ENCODE assay signal across 16 mouse cellular contexts in genomic region chr11:57653796-57654195, GRCm38 (mm10). TPM values are rescaled to one million over a fixed set of nuclear protein-coding genes. Genes with fewer than 3 reads are reported as not detected.
DNase-seq lines count a peak whose midpoint lies in the region; ATAC-seq and TF ChIP-seq lines count a peak whose summit lies in the region.
"Had no signal": no experiment of that assay in that cellular context is flagged by ENCODE, and none has a peak within 500 bp of the region (broad histone marks: within the 10 kb centered on the region; RNA-seq: fewer than 3 reads in every experiment).

No protein-coding gene starts in this region.

- no peak overlapping the region for H3K4me2 ChIP-seq in forebrain, embryonic 13.5 days
- peak overlapping the region; percentile 92 for H3K4me2 ChIP-seq in liver, embryonic 14.5 days (ENCODE audit: low read depth)
- H3K4me2 ChIP-seq in lung, postnatal 0 days (replicated peaks; ENCODE audit: low read depth, low read length): no peak overlapping the region
- H3K4me2 ChIP-seq: embryonic facial prominence, embryonic 13.5 days; midbrain, embryonic 13.5 days had no signal

- H3K4me1 ChIP-seq in forebrain, embryonic 10.5 days: peaks cover 95% of the 10 kb centered on the region
- peaks cover 45% of the 10 kb centered on the region for H3K4me1 ChIP-seq in forebrain, embryonic 13.5 days
- peaks cover 57 to 89% of the 10 kb centered on the region in 2 experiments for H3K4me1 ChIP-seq in MEL (ENCODE audit: control insufficient read depth in 1 of 2, insufficient read depth in 2 of 2, low read length in 2 of 2)
- H3K4me1 ChIP-seq in liver, embryonic 14.5 days (replicated peaks; ENCODE audit: control insufficient read depth in 2 of 2, insufficient read depth in 2 of 2, low read length in 1 of 2): peaks cover 93 to 98% of the 10 kb centered on the region in 2 experiments
- H3K4me1 ChIP-seq in lung, postnatal 0 days (ENCODE audit: insufficient read depth, low read depth, low read length): no peaks in the 10 kb centered on the region; the same call in 1 of the 2 replicates

- peak overlapping the region; percentile 56; the same call in 1 of the 2 replicates for H3K27ac ChIP-seq in forebrain, embryonic 10.5 days
- no peak overlapping the region for H3K27ac ChIP-seq in forebrain, embryonic 13.5 days
- peak overlapping the region; percentile 86 for H3K27ac ChIP-seq in MEL (ENCODE audit: control insufficient read depth, low read depth, low read length)
- peak overlapping the region; percentile 99 for H3K27ac ChIP-seq in liver, embryonic 14.5 days
- no peak overlapping the region for H3K27ac ChIP-seq in lung, postnatal 0 days (ENCODE audit: low read length)
- H3K27ac ChIP-seq: embryonic facial prominence, embryonic 13.5 days; macrophage; midbrain, embryonic 13.5 days had no signal

- TF ChIP-seq RAD21 in MEL (IDR thresholded peaks at IDR 0.05; ENCODE audit: low read depth, low read length): no peak

- peaks cover 28% of the 10 kb centered on the region for H3K79me2 ChIP-seq in MEL (ENCODE audit: control insufficient read depth, insufficient read depth, low read length, poor library complexity)

- no peak overlapping the region for H3K4me3 ChIP-seq in forebrain, embryonic 10.5 days
- H3K4me3 ChIP-seq in forebrain, embryonic 13.5 days: no peak overlapping the region
- no peak overlapping the region for H3K4me3 ChIP-seq in MEL (ENCODE audit: control insufficient read depth in 1 of 2, insufficient read depth in 1 of 2, low read depth in 2 of 2, low read length in 2 of 2)
- H3K4me3 ChIP-seq in liver, embryonic 14.5 days (ENCODE audit: insufficient read depth in 1 of 2, low read depth in 2 of 2, low read length in 2 of 2): no peak overlapping the region
- H3K4me3 ChIP-seq in lung, postnatal 0 days (ENCODE audit: low read depth, low read length): no peak overlapping the region
- H3K4me3 ChIP-seq: embryonic facial prominence, embryonic 13.5 days; midbrain, embryonic 13.5 days had no signal

- H3K27me3 ChIP-seq in forebrain, embryonic 10.5 days (ENCODE audit: poor library complexity, severe bottlenecking): peaks cover 49% of the 10 kb centered on the region
- H3K27me3 ChIP-seq in forebrain, embryonic 13.5 days: 0 out of 2 replicates have a peak, but pooled peaks cover 7% of the 10 kb centered on the region
- no peaks in the 10 kb centered on the region for H3K27me3 ChIP-seq in MEL (ENCODE audit: control insufficient read depth in 1 of 2, insufficient read depth in 2 of 2, low read length in 2 of 2)
- no peaks in the 10 kb centered on the region for H3K27me3 ChIP-seq in liver, embryonic 14.5 days (ENCODE audit: control insufficient read depth, insufficient read depth, low read length)
- H3K27me3 ChIP-seq in lung, postnatal 0 days (replicated peaks; ENCODE audit: insufficient read depth, low read length): no peaks in the 10 kb centered on the region
- H3K27me3 ChIP-seq: embryonic facial prominence, embryonic 13.5 days had no signal

- TF ChIP-seq CTCF in MEL (IDR thresholded peaks at IDR 0.05 in 2 of 3, conservative IDR thresholded peaks at IDR 0.05 in 1 of 3; ENCODE audit: control insufficient read depth in 1 of 3, insufficient read depth in 1 of 3, low read depth in 2 of 3, low read length in 3 of 3, poor library complexity in 1 of 3, severe bottlenecking in 1 of 3): no peak
- no peak for TF ChIP-seq CTCF in liver, embryonic 14.5 days (IDR thresholded peaks at IDR 0.05; ENCODE audit: low read depth)
- no peak for TF ChIP-seq CTCF in lung, postnatal 0 days (IDR thresholded peaks at IDR 0.05)

- ATAC-seq in forebrain, embryonic 13.5 days: no peak
- ATAC-seq in liver, embryonic 14.5 days (ENCODE audit: insufficient read depth): no peak
- no peak for ATAC-seq in lung, postnatal 0 days
- ATAC-seq: forebrain, embryonic 14.5 days; hindbrain, embryonic 16.5 days; midbrain, embryonic 13.5 days had no signal

- 85% methylated on average over 5 of the region's 5 CpGs for WGBS in forebrain, embryonic 10.5 days
- 87% methylated on average over 5 of the region's 5 CpGs for WGBS in forebrain, embryonic 13.5 days
- WGBS in liver, embryonic 14.5 days (ENCODE audit: insufficient replicate concordance): 58% methylated on average over 5 of the region's 5 CpGs
- WGBS in lung, postnatal 0 days: 80% methylated on average over 5 of the region's 5 CpGs

- no peaks in the 10 kb centered on the region for H3K9me3 ChIP-seq in forebrain, embryonic 10.5 days
- H3K9me3 ChIP-seq in forebrain, embryonic 13.5 days (replicated peaks): no peaks in the 10 kb centered on the region
- no peaks in the 10 kb centered on the region for H3K9me3 ChIP-seq in MEL (replicated peaks; ENCODE audit: insufficient read depth, low read length)
- no peaks in the 10 kb centered on the region for H3K9me3 ChIP-seq in liver, embryonic 14.5 days (ENCODE audit: control insufficient read depth, low read length)
- no peaks in the 10 kb centered on the region for H3K9me3 ChIP-seq in lung, postnatal 0 days (ENCODE audit: low read length)
- H3K9me3 ChIP-seq: embryonic facial prominence, embryonic 13.5 days; midbrain, embryonic 13.5 days had no signal

- no peak overlapping the region for H3K9ac ChIP-seq in forebrain, embryonic 13.5 days
- H3K9ac ChIP-seq in MEL (ENCODE audit: control insufficient read depth, low read depth, low read length, poor library complexity, severe bottlenecking): peak overlapping the region; percentile 7; the same call in 1 of the 2 replicates
- peak overlapping the region; percentile 51 for H3K9ac ChIP-seq in liver, embryonic 14.5 days (replicated peaks)
- H3K9ac ChIP-seq in lung, postnatal 0 days (replicated peaks; ENCODE audit: low read depth): no peak overlapping the region
- H3K9ac ChIP-seq: embryonic facial prominence, embryonic 13.5 days; midbrain, embryonic 13.5 days had no signal

- DNase-seq in forebrain, embryonic 10.5 days (ENCODE audit: extremely low spot score, low spot score): no peak
- DNase-seq in kidney, postnatal 10 days: peak; percentile 10
- no peak for DNase-seq in kidney, postnatal 36 days
- no peak for DNase-seq in MEL (ENCODE audit: low read depth, low spot score)
- no peak for DNase-seq in liver, embryonic 14.5 days (ENCODE audit: low read depth in 3 of 3, low spot score in 3 of 3)
- no peak for DNase-seq in right cerebral cortex, postnatal 36 days (ENCODE audit: low spot score in 2 of 2)
- DNase-seq in lung, postnatal 0 days (ENCODE audit: low spot score): no peak
- DNase-seq: cerebellum, adult 18-20 months; kidney, adult 11 months; lung, adult 18-20 months had no signal

- H3K36me3 ChIP-seq in forebrain, embryonic 10.5 days (replicated peaks): no peaks in the 10 kb centered on the region
- no peaks in the 10 kb centered on the region for H3K36me3 ChIP-seq in forebrain, embryonic 13.5 days (ENCODE audit: poor library complexity, severe bottlenecking)
- peaks cover 0 to 68% of the 10 kb centered on the region in 2 experiments; a peak in 2 of 4 replicates for H3K36me3 ChIP-seq in MEL (ENCODE audit: control insufficient read depth in 1 of 2, insufficient read depth in 2 of 2, low read length in 2 of 2)
- H3K36me3 ChIP-seq in liver, embryonic 14.5 days (replicated peaks; ENCODE audit: control insufficient read depth, insufficient read depth, low read depth): peaks cover 11% of the 10 kb centered on the region
- no peaks in the 10 kb centered on the region for H3K36me3 ChIP-seq in lung, postnatal 0 days (ENCODE audit: insufficient read depth, low read length)
- H3K36me3 ChIP-seq: embryonic facial prominence, embryonic 13.5 days; midbrain, embryonic 13.5 days had no signal

- TF ChIP-seq POLR2A in MEL (IDR thresholded peaks at IDR 0.05; ENCODE audit: control insufficient read depth in 1 of 2, insufficient read depth in 1 of 2, low read depth in 1 of 2, low read length in 2 of 2, poor library complexity in 1 of 2): no peak

- TF ChIP-seq EP300 in MEL (IDR thresholded peaks at IDR 0.05; ENCODE audit: low read depth in 1 of 2, low read length in 2 of 2): no peak
- no peak for TF ChIP-seq EP300 in liver, embryonic 14.5 days (IDR thresholded peaks at IDR 0.05; ENCODE audit: low read depth)
- no peak for TF ChIP-seq EP300 in lung, postnatal 0 days (IDR thresholded peaks at IDR 0.05)

TF ChIP-seq in MEL, 35 proteins besides CTCF, POLR2A, EP300 and RAD21:
- TF ChIP-seq MAFK (IDR thresholded peaks at IDR 0.05; ENCODE audit: borderline replicate concordance, low read depth, low read length) (no peak), SIN3A (IDR thresholded peaks at IDR 0.05; ENCODE audit: low read length) (no peak), ZC3H11A (IDR thresholded peaks at IDR 0.05; ENCODE audit: low read depth, low read length) (no peak), RCOR1 (IDR thresholded peaks at IDR 0.05; ENCODE audit: low read depth, low read length) (no peak), HCFC1 (IDR thresholded peaks at IDR 0.05; ENCODE audit: low read depth, low read length) (no peak), NELFE (IDR thresholded peaks at IDR 0.05; ENCODE audit: low read depth, low read length) (no peak), MEF2A (IDR thresholded peaks at IDR 0.05; ENCODE audit: extremely low read depth, insufficient replicate concordance, low read depth, low read length, poor library complexity, severe bottlenecking) (no peak), MAZ (IDR thresholded peaks at IDR 0.05; ENCODE audit: low read depth, low read length) (no peak), UBTF (IDR thresholded peaks at IDR 0.05; ENCODE audit: borderline replicate concordance, insufficient read depth, low read depth, low read length) (no peak)

RNA-seq across cellular contexts. Expression of gene Galnt10, which starts 8.6 kb away (rescaled TPM):
- 18.3 and 18.6 TPM in 2 replicates for polyA plus RNA-seq in forebrain, embryonic 10.5 days (2016; fragmentation: Nextera tagmentation; extraction: Ambion mirVana)
- 10.4 and 10.7 TPM in 2 replicates for polyA plus RNA-seq in forebrain, embryonic 13.5 days (2015; fragmentation: Nextera tagmentation; extraction: Ambion mirVana)
- total RNA-seq in MEL (2012; rRNA removed): 23.5 and 27.4 TPM in 2 replicates
- 10 to 100 TPM in 1 of 2 experiments, not detected in 1; 26.7 TPM for polyA plus RNA-seq in MEL (2012; ENCODE audit: insufficient read depth in 1 of 2, insufficient read length in 2 of 2, low read depth in 1 of 2, low replicate concordance in 2 of 2, missing spikeins in 1 of 2)
- 11.8 and 13.1 TPM in 2 replicates for polyA plus RNA-seq in liver, embryonic 14.5 days (2012; rRNA removed)
- polyA plus RNA-seq in liver, embryonic 14.5 days (2014; fragmentation: Nextera tagmentation; extraction: Ambion mirVana): 13.9 and 17.9 TPM in 2 replicates
- polyA plus RNA-seq in lung, postnatal 0 days (2015; fragmentation: Nextera tagmentation; extraction: Ambion mirVana): 6.1 and 6.4 TPM in 2 replicates

Comparison
In these comparisons a context has a peak if more than half of its experiments do, and no peak if none do; other contexts are left out.
1. H3K27ac ChIP-seq: peak in forebrain, embryonic 10.5 days (single experiment), MEL (single experiment) and liver, embryonic 14.5 days (single experiment); none in forebrain, embryonic 13.5 days (single experiment) and lung, postnatal 0 days (single experiment).
2. H3K9ac ChIP-seq: peak in MEL (single experiment) and liver, embryonic 14.5 days (single experiment); none in forebrain, embryonic 13.5 days (single experiment) and lung, postnatal 0 days (single experiment).